Mouse (Mus musculus): ENCODE measurements around the gene Baat. TPM values are rescaled to one million over a fixed set of nuclear protein-coding genes. Genes with fewer than 3 reads are reported as not detected.

The Baat gene
- polyA plus RNA-seq, 1 experiment, result 5.7 TPM

DNA sequence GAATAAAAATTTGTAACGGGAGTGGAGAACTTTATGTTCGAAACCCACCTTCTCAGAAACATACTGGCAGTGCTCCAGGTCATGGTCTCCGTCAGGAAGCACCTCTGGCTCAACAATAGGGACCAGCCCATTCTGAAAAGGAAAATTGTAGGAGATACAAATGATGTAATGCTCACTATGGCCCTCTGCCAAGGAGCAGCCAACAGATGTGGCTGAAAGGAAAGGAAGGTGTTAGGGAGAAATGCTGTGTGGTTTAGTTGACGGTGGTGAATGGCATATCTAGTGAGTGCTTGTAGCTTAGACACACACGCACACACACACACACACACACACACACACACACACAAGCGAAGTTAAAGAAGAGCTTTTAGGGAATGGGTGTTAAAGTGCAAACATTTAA is 33.3 kb upstream of the Baat start:
- peaks cover 7% of the 10 kb centered on the region; the same call in 1 of the 2 replicates for H3K4me1 ChIP-seq (ENCODE audit: control insufficient read depth, insufficient read depth, low read length)
- peaks cover 36% of the 10 kb centered on the region for H3K36me3 ChIP-seq (ENCODE audit: control insufficient read depth, insufficient read depth, low read length)
- H3K4me3 ChIP-seq (ENCODE audit: insufficient read depth, low read depth, low read length), result no peak overlapping the region
- no peak overlapping the region for H3K27ac ChIP-seq (ENCODE audit: insufficient read depth, low read depth, low read length)
- no peak for TF ChIP-seq CTCF (conservative IDR thresholded peaks at IDR 0.05; ENCODE audit: insufficient read depth, insufficient read length, low read depth, low read length)
- no peak for TF ChIP-seq POLR2A (IDR thresholded peaks at IDR 0.05; ENCODE audit: low read depth, low read length)
- DNase-seq, result no peak
- no peaks in the 10 kb centered on the region for H3K27me3 ChIP-seq (replicated peaks; ENCODE audit: control insufficient read depth, insufficient read depth, low read length)
- WGBS, result 52% methylated on average over 6 of the region's 6 CpGs

DNA sequence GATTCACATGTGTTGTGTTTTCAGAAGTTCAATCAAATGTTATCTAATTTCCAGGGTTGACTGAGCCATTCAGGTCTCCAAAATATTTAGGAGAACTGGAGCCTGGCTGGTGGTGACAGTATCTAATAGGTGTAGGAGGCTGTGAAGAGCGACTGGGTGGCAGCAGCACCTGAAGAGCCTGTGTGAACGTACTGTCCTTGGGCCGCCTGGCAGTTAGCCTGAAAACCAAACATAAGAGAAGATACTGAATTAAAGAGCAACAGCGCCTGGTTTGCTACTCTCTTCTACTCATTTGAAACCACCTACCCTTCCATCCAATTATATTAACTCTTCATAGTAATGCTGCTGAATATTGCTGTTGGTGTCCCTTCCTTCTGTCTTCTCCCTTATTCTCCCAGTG is 30.3 kb upstream of the Baat start:
- H3K27ac ChIP-seq (ENCODE audit: insufficient read depth, low read depth, low read length), result no peak overlapping the region
- no peaks in the 10 kb centered on the region for H3K4me1 ChIP-seq (ENCODE audit: control insufficient read depth, insufficient read depth, low read length)
- peaks cover 20% of the 10 kb centered on the region; the same call in 1 of the 2 replicates for H3K36me3 ChIP-seq (ENCODE audit: control insufficient read depth, insufficient read depth, low read length)
- no peak overlapping the region for H3K4me3 ChIP-seq (ENCODE audit: insufficient read depth, low read depth, low read length)
- TF ChIP-seq POLR2A (IDR thresholded peaks at IDR 0.05; ENCODE audit: low read depth, low read length) (no peak), CTCF (conservative IDR thresholded peaks at IDR 0.05; ENCODE audit: insufficient read depth, insufficient read length, low read depth, low read length) (no peak)
- no peaks in the 10 kb centered on the region for H3K27me3 ChIP-seq (replicated peaks; ENCODE audit: control insufficient read depth, insufficient read depth, low read length)
- WGBS, result 72% methylated on average over 4 of the region's 4 CpGs
- DNase-seq, result no peak

DNA sequence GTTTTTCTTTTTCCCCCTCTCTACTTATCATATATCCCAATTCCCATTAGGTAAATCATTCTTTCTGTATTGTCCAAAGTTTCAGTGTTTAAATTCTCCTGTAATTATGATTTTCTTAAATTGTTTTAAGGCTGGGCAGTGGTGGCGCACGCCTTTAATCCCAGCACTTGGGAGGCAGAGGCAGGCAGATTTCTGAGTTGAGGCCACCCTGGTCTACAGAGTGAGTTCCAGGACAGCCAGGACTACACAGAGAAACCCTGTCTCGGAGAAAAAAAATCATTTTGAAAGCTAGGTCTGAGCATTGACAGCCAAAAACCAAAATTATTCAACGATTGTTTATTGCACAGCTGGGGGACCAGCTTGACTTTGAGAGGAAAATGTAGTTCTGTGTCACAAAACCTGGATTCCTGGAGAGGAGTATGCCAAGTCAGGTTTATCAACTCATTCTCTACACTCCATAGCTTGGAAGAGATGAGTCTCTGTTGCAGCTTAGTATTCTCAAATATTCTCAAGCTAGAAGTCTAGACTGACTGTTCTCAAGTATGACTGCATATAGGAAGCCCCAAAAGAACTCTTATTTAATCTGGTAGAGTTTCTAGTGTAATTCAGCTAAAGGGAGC is 29.4 kb upstream of the Baat start:
- DNase-seq, result no peak
- Histone ChIP-seq H3K4me3 (ENCODE audit: insufficient read depth, low read depth, low read length) (no peak overlapping the region), H3K27me3 (replicated peaks; ENCODE audit: control insufficient read depth, insufficient read depth, low read length) (no peaks in the 10 kb centered on the region), H3K27ac (ENCODE audit: insufficient read depth, low read depth, low read length) (no peak overlapping the region), H3K4me1 (ENCODE audit: control insufficient read depth, insufficient read depth, low read length) (no peaks in the 10 kb centered on the region), H3K36me3 (ENCODE audit: control insufficient read depth, insufficient read depth, low read length) (peaks cover 20% of the 10 kb centered on the region; the same call in 1 of the 2 replicates)
- TF ChIP-seq POLR2A (IDR thresholded peaks at IDR 0.05; ENCODE audit: low read depth, low read length), result no peak
- TF ChIP-seq CTCF (conservative IDR thresholded peaks at IDR 0.05; ENCODE audit: insufficient read depth, insufficient read length, low read depth, low read length), result no peak
- WGBS, result 77% methylated on average over 4 of the region's 4 CpGs

DNA sequence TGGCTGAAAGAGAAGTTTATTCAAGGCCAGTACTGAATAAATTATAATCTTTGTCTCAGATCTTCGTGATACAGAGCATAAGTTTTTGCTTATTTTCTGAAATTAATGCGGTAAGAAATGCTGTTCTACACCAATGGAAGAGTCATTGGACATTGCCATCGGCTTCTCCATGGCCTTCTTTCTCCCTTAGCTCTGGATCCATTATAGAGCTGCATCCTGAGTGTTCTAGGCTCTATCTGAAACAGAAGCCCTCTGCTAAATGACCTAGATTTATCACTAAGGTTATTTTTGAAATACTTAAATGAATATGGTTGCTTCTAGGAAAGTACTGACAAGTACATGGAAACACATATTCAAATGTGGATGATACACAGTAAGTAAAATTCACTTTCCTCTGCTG is 28.7 kb upstream of the Baat start:
- DNase-seq, result no peak

DNA sequence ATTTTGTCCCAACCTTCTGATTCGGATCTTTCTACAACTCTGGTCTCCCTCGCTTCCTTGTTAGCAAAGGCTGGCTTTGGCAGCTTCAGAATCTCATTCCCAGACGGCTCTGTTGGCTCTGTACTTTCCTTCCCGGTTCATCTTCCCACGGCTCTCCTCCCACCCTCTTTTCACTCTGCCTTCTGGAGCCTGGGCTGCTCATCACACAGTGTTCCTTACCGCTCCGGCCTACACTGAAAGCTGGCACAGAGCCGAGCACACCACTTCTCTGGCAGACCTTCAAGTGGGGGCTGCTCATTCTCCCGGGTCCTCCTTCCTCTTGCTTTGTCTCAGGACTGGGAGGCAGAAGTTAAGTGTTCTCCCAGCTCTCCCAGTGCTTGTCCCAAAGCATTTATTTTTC is 16.2 kb upstream of the Baat start:
- WGBS, result 53% methylated on average over 9 of the region's 9 CpGs
- Histone ChIP-seq H3K27ac (ENCODE audit: insufficient read depth, low read depth, low read length) (no peak overlapping the region), H3K27me3 (replicated peaks; ENCODE audit: control insufficient read depth, insufficient read depth, low read length) (no peaks in the 10 kb centered on the region), H3K4me1 (ENCODE audit: control insufficient read depth, insufficient read depth, low read length) (peaks cover 14% of the 10 kb centered on the region; the same call in 1 of the 2 replicates), H3K36me3 (ENCODE audit: control insufficient read depth, insufficient read depth, low read length) (no peaks in the 10 kb centered on the region), H3K4me3 (ENCODE audit: insufficient read depth, low read depth, low read length) (no peak overlapping the region)
- DNase-seq, result no peak
- no peak for TF ChIP-seq CTCF (conservative IDR thresholded peaks at IDR 0.05; ENCODE audit: insufficient read depth, insufficient read length, low read depth, low read length)
- TF ChIP-seq POLR2A (IDR thresholded peaks at IDR 0.05; ENCODE audit: low read depth, low read length), result no peak

More for the DNA sequence above, 28.7 kb upstream of the Baat start:
- no peak overlapping the region for H3K27ac ChIP-seq (ENCODE audit: insufficient read depth, low read depth, low read length)
- no peaks in the 10 kb centered on the region for H3K27me3 ChIP-seq (replicated peaks; ENCODE audit: control insufficient read depth, insufficient read depth, low read length)
- peaks cover 21% of the 10 kb centered on the region; the same call in 1 of the 2 replicates for H3K36me3 ChIP-seq (ENCODE audit: control insufficient read depth, insufficient read depth, low read length)
- H3K4me1 ChIP-seq (ENCODE audit: control insufficient read depth, insufficient read depth, low read length), result no peaks in the 10 kb centered on the region
- no peak overlapping the region for H3K4me3 ChIP-seq (ENCODE audit: insufficient read depth, low read depth, low read length)
- 56% methylated on average over 3 of the region's 3 CpGs for WGBS
- no peak for TF ChIP-seq POLR2A (IDR thresholded peaks at IDR 0.05; ENCODE audit: low read depth, low read length)
- no peak for TF ChIP-seq CTCF (conservative IDR thresholded peaks at IDR 0.05; ENCODE audit: insufficient read depth, insufficient read length, low read depth, low read length)

DNA sequence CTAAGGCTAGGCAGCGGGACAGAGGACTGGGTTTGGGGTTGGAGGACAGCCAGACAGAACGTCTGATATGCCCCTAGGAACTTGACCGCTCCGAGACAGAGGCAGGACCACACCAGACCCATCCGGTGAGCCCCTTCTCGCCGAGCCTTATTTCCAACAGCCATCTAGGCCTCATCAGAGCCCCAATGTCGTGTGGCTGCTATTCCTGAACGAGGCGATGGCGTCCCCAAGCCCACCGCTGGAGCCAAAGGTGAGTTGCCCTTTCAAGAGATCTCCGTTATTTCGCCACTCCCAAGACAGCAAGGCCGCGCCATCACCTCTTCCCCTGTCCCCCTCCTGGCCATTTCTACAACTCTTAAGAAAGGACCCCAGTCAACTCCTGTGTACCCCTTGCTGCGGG is 15.0 kb upstream of the Baat start:
- WGBS, result under 1% methylated on average over 17 of the region's 17 CpGs
- Histone ChIP-seq H3K4me1 (ENCODE audit: control insufficient read depth, insufficient read depth, low read length) (peaks cover 14% of the 10 kb centered on the region; the same call in 1 of the 2 replicates), H3K36me3 (ENCODE audit: control insufficient read depth, insufficient read depth, low read length) (no peaks in the 10 kb centered on the region), H3K27me3 (replicated peaks; ENCODE audit: control insufficient read depth, insufficient read depth, low read length) (no peaks in the 10 kb centered on the region), H3K27ac (ENCODE audit: insufficient read depth, low read depth, low read length) (peak overlapping the region; percentile 34), H3K4me3 (ENCODE audit: insufficient read depth, low read depth, low read length) (peak overlapping the region; percentile 84)
- TF ChIP-seq POLR2A (IDR thresholded peaks at IDR 0.05; ENCODE audit: low read depth, low read length), result no peak
- no peak for TF ChIP-seq CTCF (conservative IDR thresholded peaks at IDR 0.05; ENCODE audit: insufficient read depth, insufficient read length, low read depth, low read length)
- no peak for DNase-seq

DNA sequence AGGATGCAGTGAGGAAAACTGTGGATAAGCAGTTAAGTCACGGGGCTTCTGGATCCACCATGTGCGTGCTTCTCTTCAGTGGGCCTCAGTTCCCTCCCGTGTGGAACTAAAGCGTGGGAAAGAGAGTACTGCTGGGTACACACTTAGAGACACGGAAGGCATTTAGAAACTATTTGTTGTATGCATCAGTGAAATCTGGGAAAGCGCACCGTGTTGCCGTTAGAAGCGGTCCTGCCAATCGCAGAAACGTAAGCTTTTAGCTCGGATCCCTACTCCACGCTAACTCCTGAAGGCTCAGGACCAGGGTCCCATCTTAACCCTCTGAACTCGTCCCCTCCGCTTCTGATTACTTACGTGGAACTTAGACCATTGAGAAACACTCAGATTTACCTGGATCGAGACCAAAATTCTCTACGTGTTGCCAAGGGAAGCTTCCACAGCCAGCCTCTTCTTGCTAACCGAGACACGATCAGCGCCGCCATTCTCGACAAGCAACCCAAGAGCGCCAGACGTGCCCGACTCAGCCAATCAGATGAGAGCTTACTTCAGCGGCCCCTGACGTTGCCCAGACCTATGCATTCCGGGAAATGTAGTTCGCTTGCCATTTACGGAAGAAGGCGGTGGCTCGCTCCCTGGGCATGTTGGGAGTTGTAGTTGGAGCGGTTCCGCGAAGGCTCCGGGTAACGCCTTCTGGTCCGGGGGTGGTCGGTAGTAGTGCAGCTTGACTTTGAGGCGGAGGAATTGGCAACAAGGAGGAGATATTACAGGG is 14.4 kb upstream of the Baat start, which contains the start of the genes Mrpl50 and Zfp189:
Gene Mrpl50 (minus strand): TSS at position 522 of the 769 bp plus-strand sequence.
Gene Zfp189 (plus strand): TSS at position 605 of the 769 bp plus-strand sequence.
- under 1% methylated on average over 41 of the region's 41 CpGs for WGBS
- peak; percentile 70 for TF ChIP-seq POLR2A (IDR thresholded peaks at IDR 0.05; ENCODE audit: low read depth, low read length)
- no peak for TF ChIP-seq CTCF (conservative IDR thresholded peaks at IDR 0.05; ENCODE audit: insufficient read depth, insufficient read length, low read depth, low read length)
- no peaks in the 10 kb centered on the region for H3K27me3 ChIP-seq (replicated peaks; ENCODE audit: control insufficient read depth, insufficient read depth, low read length)
- H3K4me1 ChIP-seq (ENCODE audit: control insufficient read depth, insufficient read depth, low read length), result peaks cover 14% of the 10 kb centered on the region; the same call in 1 of the 2 replicates
- DNase-seq, result peak; percentile 98
- no peaks in the 10 kb centered on the region for H3K36me3 ChIP-seq (ENCODE audit: control insufficient read depth, insufficient read depth, low read length)
- H3K4me3 ChIP-seq (ENCODE audit: insufficient read depth, low read depth, low read length), result peak within 1 kb of the TSS; percentile 84
- peak within 1 kb of the TSS; percentile 57 for H3K27ac ChIP-seq (ENCODE audit: insufficient read depth, low read depth, low read length)
